Mouse (Mus musculus) T-helper 2 cell (primary cell): ENCODE results near the gene Cadps2.

Source experiments
- in situ Hi-C: fragments of 300-600 bp; cut with MboI, MseI; formaldehyde crosslinking; loops from one replicate; pipeline ENCODE4 v1.15.1; 2025; ENCODE audit warnings: high pct_unique_total_duplicates

The Cadps2 gene

DNA sequence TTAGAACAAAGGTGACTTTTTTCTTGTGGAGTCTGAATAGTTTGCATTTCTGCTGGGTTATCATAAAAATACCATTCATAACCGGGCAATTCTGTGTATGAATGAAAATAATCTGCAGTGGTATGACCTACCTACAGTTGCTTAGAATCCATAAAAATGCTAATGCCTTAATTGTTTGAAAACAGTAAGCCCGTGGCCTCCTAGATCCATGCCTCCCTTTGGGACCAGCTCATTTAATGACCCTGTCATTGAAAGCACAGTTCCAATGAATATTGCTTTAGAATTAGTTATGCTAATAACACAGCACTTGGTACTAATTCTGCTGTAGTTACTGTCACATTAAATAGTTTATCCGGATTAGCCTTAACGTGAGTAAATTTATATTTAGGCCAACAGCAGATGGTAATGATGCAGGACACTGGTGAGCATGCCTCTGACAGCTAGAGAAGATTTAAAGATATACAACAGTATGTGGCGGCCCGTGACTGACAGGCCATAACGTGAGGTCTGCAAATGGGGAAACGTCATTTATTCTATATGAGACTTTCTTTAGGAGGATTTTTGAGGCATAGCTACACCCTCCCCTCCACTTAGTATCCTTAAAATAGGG, 477.3 kb downstream of the Cadps2 start:
- in situ Hi-C loops = no loop called here

DNA sequence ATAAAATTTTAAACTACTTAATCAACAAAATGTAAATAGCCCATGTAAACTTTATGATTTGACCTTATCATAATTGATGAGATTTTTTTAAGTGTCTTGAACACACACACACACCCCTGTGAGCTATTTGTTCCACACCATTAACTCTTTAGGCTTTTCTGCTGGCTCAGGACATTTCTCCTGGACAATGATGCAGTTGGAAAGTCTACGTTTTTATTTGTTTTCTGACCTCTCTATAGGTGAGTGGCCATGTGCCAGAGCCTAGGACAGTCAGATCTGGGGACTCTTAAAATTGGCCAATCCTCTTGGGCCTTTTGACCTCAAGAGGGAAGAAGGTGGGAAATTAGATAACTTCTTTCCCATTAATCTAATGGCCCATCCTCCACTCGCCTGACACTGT, 478.6 kb downstream of the Cadps2 start:
- in situ Hi-C loops = no loop called here

DNA sequence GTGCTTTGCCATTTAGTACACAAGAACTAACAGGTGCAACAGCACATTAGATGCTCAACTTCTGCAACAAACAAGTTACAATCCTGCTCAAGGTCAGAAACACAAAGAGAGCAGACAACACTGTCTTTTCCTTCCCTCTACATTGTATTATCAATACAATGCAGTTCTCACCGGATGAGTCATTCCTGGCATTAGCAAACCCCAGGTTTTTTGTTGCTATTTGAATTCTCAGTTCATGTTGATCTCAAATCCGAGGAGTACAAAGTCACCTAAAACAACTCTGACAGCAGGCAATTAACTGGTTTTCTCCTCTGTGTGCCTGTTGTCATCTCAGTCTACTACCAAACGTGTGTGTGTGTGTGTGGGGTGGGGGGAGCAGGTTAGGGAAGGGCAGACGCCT, 483.1 kb downstream of the Cadps2 start:
- in situ Hi-C loops = no loop called here

DNA sequence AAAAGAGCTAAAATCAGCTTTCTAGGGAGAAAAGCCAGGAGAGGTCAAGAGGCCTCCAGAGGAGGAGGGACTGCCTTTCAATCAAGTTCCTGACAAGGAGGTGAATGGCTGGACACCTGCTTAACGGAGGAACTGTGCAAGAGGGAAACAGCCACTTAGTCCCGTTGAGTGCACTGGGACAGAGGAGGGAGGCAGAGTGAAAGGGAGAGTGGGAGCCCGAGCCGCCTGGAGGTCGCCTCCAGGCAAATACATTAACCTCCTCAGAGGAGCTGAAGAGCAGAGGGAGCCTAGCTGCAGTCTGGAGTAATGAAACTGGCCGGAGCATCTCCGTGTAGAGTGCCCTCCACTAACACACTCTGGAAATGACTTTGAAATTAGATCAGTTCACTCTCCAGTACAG, 485.7 kb downstream of the Cadps2 start:
- in situ Hi-C loops = no loop called here

DNA sequence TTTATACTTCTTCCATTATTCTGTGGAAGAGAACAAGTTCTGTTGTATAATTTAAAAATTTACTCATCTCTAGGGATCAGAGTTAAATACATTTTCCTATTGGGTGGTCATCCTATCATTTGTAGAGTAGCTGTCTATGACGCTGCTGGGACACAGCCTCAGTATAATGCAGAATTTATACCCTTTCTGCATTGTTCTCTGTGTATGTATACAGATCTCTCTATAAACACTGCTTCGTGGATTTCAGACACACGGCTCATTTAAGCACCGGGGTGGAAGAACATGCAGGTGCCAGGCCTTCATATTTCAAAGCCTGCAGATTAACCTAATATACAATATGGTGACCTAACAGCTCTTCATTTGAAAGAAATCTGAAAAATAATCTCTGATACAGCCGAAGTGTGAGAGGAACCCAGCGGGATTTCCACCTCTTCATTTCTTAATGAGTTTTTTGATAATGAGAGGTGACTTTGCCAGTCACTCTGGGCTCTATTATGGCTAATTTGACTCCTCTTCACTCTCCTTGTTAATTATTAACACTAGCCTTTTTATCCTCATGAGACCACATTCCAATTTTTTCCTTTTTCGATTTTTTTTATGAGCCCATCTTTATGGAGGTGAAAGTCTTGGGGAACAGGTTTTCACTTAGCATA, 501.7 kb downstream of the Cadps2 start:
- in situ Hi-C loops = no loop called here

DNA sequence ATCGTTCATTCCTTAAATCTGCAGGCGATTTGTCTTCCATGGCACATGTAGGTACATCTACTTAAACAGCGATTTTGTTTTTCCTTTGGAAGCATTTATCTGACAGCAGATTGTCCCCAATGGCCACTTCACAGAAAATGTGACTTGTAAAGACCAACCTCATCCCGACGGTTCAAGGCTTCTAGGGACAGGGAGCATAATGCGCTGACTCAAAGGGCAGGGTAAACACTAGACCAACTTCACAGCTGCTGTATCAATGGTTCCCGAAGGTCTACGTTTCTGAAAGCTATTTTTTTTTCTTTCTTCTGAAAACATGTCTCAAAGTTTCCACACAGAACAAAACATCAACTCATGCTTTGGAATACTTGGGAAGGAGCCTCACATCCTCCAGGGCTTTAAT, 524.3 kb downstream of the Cadps2 start:
- in situ Hi-C loops = no loop called here

DNA sequence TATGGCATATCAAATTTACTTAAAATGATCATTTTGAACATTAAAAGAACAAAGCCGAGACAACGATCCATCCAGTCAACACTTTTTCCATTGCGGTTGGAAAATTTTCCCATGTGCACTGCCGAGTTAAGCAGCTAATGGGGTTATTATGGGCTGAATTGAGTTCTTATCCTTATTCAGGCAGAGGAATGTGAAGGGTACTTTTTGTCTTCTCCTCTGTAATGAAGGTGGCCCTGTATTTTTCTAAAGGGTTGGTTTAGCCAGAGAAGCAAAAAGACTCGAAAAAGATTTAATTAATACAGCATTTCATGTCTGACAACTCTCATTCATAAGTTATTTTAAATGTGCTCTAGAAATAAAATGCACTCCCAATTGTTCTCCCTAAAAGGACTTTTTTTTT, 524.9 kb downstream of the Cadps2 start:
- in situ Hi-C loops = no loop called here

DNA sequence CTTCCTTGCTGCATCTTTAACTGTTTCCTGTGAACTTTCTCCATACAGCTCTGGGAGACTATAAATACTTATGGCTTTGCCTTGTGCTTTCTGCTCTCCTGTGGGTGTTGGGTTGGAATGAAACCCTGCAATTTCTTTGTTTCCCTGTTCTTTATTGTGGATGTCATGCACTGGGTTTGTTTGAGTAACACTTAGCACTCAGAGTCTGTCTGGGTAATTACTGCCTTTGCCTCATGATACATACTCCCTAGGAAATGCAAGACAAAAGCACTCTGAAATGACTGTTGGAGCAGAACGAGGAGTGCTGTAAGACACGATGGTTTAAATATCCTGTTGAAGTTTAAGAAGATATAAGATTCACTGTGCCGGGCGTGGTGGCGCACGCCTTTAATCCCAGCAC, 533.2 kb downstream of the Cadps2 start:
- in situ Hi-C loops = no loop called here

DNA sequence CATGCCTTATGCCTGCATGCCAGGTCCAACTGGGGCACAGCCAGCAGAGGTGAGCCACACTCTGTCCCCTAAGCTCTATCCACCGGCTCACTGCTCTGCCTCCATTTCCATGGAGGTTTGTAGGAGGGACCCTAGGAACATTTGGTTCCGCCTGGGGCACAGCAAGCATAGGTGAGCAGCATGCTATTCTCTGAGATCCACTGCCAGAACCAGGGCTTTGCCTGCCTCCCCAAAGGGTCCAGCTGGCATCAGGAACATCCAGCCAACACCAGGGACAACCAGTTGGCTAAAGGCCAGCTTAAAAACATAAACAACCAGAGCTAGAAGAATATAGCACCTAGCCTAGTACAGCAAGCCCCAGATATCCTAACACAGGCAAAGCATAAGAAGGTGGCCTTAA, 540.6 kb downstream of the Cadps2 start:
- in situ Hi-C loops = no loop called here

DNA sequence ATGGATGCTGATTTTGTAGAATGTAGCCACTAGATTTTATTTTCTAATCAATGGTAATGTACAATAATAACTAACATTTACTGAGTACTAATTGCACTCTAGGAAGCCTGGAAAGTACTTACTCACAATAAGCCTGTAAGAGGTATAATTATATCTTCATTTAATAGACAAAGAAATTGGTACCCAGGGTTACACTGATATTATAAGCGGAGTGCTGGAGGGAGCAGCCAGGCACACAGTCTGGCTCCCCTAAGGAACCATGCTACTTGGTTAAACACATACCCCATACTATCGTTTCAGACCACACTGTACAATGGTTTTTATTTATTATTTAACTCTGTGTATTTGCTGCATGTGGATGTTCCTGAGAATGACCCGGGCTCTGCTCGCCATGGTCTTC, 544.5 kb downstream of the Cadps2 start:
- in situ Hi-C loops = no loop called here

DNA sequence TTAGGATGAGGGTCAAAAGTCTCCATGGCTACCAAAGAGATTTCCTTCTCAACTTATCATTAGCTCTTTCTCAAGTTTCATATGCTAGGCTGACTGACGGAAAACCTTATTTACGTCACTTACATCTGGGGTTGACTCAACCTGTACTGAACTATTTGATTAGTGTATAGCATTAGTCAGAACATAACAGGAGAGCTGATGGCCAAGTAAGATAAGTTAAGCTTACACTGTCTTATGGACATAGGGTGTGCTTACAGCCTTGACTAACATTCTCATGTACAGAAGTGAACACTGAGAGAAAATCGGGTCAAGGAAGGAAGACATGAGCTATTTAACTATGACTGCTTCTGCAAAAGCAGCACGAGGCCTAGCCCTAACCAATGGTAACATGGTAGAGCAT, 550.5 kb downstream of the Cadps2 start:
- in situ Hi-C loops = no loop called here

DNA sequence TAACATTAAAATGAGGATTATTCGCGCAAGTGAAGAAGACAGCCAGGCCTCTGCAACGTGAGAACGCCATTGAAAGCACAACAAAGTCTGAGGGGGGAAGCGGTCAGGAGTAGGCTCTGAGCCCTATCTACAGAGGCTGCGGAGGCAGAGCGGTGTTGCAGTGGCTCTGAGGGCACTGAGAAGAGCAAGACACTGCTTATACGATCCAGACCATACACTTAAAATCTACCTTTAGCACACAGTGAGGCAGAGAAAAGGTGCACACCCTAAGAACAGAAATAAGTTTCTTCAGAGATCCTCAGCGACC, 557.8 kb downstream of the Cadps2 start:
- in situ Hi-C loops = no loop called here

DNA sequence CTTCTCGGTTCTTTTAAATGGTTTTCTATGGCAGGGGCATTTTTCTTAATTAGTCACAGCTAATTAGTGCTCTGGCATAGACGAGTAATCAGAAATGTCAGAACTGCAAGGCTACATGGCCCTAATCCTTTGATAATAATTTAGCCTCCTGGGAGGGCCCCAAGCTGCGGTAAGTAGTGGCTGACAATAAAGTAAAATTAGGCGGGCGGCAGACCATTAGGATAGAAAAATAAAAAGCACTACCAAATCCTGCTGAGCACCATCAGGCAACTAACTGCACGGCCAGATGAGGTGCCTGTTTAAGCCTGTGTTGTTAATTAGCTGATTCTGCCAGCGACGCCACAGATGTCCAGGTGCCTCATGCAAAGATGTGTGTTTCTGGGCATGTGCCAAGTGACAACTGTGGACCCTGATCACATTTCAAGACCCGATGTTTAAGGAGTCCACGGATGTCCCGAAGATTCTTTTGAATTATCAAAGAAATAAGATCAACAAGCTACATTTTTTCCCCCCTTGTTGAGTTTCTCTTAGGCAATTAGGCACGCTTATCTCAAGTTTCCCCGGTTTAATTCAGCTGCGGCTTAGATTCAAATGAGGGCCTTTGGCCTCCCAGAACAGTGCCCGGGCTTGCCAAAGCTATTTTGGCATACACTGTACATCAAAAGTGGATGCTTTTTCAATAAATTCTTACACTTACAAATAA, 558.3 kb downstream of the Cadps2 start:
- in situ Hi-C loops = no loop called here

DNA sequence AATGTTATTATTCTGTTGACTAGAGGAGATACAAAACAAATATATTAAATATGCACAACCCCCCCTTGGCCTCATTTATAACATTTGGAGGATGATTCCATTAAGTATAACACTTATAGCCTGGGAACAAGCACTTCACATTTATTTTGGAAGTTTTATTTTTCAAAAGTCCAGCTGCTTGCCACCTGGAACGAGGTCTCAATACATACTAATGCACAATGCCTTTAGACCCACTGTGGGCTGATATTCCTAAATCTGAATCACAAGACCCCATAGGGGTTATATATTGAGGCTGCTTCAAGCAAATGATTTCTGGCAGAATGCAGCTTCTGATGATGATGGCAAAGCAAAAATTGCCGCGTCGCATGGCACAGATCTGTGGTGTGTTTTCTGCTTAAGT, 565.7 kb downstream of the Cadps2 start:
- in situ Hi-C loops = no loop called here

DNA sequence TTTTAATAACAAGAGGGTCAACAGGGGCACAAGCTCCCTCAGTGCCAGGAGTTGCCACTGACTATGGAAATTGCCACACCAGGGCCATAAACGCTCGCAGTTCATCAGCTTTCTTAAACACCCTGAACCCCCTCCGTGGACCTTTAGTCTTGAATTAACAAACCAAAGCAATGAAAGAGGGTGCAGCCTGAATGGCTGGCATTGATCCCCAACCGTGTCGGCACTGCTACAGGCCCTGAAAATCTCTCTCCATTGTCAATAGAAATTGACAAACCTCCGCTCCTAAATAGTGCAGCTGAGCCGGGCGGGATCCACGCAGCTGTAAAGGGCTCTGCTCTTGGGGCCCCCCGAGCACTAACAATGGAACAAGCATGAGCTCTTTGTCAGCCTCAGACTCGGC, 566.2 kb downstream of the Cadps2 start:
- in situ Hi-C loops = no loop called here

DNA sequence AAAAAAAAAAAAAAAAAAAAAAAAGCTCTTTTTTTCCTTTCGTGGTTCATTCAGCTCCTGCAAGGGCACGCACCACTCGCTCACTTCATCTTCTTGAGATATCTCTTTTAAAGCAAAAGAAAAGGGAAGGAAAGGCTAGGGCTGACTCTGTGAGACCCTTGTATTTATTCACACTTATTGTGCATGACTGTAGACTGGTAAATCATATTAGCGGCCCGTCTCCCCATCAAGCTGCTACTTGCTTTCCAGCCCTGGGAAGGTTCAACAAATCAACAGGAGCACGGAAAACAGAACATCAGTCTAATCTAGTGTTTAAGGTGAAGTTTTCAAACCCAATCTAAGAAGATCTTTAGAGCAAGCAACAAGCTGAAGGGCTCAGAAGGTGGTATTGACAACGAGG, 566.7 kb downstream of the Cadps2 start:
- in situ Hi-C loops = no loop called here

DNA sequence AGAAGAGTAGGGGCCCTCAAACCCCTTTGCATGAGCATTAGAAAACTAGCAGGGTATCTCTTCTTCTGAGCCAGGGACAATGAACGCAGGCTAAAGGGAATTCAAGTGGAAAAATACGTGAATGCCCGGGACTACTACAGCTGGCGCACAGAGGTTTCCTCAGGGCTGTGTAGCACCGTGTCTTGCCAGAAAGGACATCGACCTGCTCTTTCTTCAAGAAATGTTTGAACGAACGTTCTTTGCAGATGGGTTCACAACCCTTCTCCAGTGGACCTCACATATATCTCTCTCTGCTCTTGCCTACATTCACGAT, 578.5 kb downstream of the Cadps2 start:
- in situ Hi-C loops = no loop called here

DNA sequence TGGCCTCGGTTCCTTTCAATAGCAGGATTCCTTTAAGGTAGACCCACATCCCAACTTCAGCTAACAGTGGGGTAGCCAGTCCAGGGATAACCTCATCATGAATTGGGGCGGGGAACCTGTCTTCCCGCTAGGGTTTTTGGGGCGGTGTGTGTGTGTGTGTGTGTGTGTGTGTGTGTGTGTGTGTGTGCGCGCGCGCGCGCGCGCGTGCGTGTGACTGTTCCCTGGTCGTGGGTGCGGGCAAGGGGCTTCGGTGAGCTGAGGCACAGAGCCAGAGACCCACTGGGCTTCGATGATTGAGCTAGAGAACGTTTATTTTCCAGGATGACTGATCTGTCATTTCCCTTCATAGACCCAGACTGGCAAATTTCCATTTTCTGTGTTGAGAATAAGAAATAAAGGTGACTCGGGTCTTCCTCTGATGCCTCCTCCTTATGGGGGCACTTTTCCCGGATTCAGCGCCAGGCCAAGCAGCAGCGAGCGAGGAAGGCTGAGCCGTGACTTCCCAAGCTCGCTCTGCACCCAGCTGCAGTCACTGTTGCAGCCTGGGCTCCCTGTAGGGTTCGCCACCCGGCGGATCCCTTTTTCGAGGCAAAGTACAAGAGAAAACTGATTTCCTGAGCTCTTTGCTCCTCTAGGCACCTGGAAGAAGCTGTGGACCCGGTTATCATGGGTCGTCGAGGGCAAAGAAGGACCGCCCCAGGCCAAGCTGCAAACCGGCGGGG, 579.0 kb downstream of the Cadps2 start:
- in situ Hi-C loops = no loop called here

DNA sequence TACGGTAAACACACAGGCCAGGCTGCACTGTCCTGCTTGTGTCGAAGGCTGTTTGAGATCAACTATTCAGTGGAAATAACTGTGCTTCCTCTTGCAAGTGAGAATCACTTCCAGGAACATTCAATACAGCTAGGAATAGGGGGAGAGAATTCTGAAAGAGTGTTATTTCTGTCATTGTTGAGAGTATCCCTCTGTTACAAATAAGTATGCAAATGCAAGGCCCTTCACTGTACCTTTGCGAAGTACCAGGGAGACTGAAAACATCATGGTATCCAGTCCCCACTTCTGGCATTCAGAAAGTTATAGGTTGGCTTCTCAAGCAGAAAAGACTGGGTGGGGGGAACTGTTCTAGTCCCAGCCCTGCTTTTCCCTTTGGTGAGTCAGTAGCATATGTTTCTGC, 581.2 kb downstream of the Cadps2 start:
- in situ Hi-C loops = no loop called here

DNA sequence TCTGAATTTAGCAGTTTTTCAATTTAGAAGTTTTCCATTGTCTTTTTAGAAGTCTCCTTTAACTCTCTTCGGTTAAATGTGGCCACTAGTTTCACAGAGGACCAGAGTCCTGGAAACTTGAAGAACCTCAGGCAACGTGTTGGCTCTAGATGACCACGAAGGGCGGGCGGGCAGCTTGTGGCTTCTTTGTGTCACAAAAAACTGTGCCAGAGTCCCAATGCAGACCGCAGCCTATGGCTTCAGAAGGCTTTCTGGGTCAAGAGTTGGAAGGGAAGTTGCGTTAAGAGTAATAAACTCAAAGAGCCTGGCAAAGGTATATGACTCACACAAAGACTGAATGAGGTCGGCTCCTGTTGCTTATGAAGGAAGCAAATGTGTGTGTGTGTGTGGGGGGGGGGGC, 584.1 kb downstream of the Cadps2 start:
- in situ Hi-C loops = no loop called here

DNA sequence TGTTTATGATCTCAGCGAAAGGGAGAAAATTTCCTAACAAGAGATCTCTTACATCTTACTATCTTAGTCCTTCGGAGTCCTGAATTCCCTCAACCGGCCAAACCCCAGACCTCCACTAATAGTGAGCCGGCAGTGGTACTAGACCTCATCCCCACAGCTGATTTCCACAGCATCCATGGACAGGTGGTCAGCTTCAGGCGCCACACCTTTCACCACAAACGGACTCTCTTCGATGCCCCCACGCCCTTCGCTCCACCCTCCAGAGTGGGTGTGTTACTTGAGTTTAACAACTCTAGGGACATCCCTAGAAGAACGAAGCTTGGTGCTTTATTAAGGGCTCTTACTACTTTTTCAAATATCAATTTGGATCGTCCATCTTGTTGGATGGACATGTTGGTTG, 584.6 kb downstream of the Cadps2 start:
- in situ Hi-C loops = no loop called here

DNA sequence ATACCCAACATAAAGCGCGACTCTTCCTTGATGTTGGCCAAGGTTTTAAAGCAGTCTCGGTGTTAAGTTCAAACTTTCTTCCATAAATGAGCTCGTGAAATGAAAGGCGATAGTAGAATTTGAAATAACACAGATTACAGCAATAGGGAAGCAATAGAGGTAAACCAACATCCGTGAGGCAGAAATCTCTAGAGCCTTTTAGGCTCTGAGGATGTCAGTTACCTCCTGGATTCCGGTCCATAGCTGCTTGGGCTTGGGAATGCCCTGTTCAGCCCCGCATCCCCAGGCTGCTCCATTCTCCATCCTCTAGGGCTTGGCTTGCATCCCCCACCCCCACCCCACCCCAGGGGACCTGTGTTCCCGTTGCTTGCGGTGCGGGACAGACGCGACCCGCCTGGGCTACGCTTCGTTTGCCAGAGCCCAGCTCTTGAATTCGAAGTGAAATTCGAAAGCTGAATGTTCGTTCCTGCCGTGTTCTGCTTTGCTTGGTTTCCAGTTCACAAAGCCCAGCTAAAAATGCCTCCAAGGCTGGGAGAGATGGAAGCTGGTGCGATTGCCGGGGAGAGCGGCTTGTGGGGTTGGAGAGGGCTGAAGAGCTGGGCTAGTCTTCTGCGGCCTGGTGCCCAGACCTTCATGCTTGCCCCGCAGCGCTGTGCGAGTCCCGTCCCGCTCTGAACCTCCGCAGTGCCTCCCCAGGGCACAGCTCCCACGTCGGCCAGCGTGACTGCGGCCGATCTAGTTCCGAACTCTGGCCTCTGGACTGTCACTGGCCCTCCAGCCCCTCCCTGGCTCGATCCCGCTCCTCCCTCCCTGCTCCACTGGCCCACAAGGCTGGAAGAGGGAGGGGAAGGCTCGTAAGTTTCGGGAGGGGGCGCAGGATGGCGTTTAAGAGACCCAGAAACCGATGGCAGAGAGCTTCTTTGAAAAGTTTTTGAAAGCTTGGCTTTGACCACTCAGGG, 585.6 kb downstream of the Cadps2 start:
- in situ Hi-C loops = no loop called here
